Mouse (Mus musculus) thymus, adult 2 months (tissue): ENCODE measurements around the gene Hcrt. TPM values are rescaled to one million over a fixed set of nuclear protein-coding genes. Genes with fewer than 3 reads are reported as not detected.
A peak's percentile ranks its signal among the peaks of the same experiment; 100 is the strongest.

Source experiments
- DNase-seq: peaks from one replicate; pipeline ENCODE4 v3.0.0; 2021
- H3K27ac ChIP-seq: fragments of 200-500 bp; 2 replicates; pipeline ENCODE4 v1.5.1; 2012; ENCODE audit warnings: low read length, control low read depth; ENCODE audit not compliant: control insufficient read depth, insufficient read depth
- H3K27me3 ChIP-seq: fragments of 200-500 bp; 2 replicates; pipeline ENCODE4 v1.6.1; 2012; ENCODE audit warnings: mild to moderate bottlenecking, low read length, moderate library complexity, mixed read lengths; ENCODE audit not compliant: control insufficient read depth, insufficient read depth
- H3K36me3 ChIP-seq: fragments of 200-500 bp; 2 replicates; pipeline ENCODE4 v1.6.1; 2012; ENCODE audit warnings: mild to moderate bottlenecking, low read length, moderate library complexity; ENCODE audit not compliant: control insufficient read depth, insufficient read depth
- H3K4me1 ChIP-seq: fragments of 200-500 bp; replicated peaks from 2 replicates; pipeline ENCODE4 v1.6.1; 2012; ENCODE audit warnings: low read length; ENCODE audit not compliant: control insufficient read depth, insufficient read depth
- H3K4me3 ChIP-seq: fragments of 200-500 bp; 2 replicates; pipeline ENCODE4 v1.5.1; 2012; ENCODE audit warnings: mild to moderate bottlenecking, low read length, control low read depth, moderate library complexity; ENCODE audit not compliant: control insufficient read depth, insufficient read depth
- CTCF ChIP-seq: fragments of 200-500 bp; IDR thresholded peaks from 2 replicates; pipeline ENCODE4 v1.5.1; 2012; ENCODE audit warnings: mild to moderate bottlenecking, control low read depth, low read length, moderate library complexity, borderline replicate concordance; ENCODE audit not compliant: control insufficient read depth, poor library complexity, insufficient read depth; ENCODE audit errors: extremely low read depth
- POLR2A ChIP-seq: fragments of 200-500 bp; IDR thresholded peaks from 2 replicates; pipeline ENCODE4 v1.6.1; 2012; ENCODE audit warnings: mild to moderate bottlenecking, low read length, control low read depth, moderate library complexity; ENCODE audit not compliant: control insufficient read depth, poor library complexity, insufficient read depth; ENCODE audit errors: extremely low read depth
- WGBS: fragments of 180-500 bp; shearing (Covaris S2); methylation state at CpG from one replicate; pipeline ENCODE4 v1.1.7; 2018; 5-methylcytosine and 5-hydroxymethylcytosine counted together
- polyA plus RNA-seq: library from polyadenylated mRNA; depleted of rRNA; stranded (reverse); fragments of >200 nt; gene quantifications from 2 replicates; pipeline ENCODE4 v1.2.3, GENCODE M21; 2012

The Hcrt gene
- polyA plus RNA-seq, 1 experiment = 0.57 TPM

DNA sequence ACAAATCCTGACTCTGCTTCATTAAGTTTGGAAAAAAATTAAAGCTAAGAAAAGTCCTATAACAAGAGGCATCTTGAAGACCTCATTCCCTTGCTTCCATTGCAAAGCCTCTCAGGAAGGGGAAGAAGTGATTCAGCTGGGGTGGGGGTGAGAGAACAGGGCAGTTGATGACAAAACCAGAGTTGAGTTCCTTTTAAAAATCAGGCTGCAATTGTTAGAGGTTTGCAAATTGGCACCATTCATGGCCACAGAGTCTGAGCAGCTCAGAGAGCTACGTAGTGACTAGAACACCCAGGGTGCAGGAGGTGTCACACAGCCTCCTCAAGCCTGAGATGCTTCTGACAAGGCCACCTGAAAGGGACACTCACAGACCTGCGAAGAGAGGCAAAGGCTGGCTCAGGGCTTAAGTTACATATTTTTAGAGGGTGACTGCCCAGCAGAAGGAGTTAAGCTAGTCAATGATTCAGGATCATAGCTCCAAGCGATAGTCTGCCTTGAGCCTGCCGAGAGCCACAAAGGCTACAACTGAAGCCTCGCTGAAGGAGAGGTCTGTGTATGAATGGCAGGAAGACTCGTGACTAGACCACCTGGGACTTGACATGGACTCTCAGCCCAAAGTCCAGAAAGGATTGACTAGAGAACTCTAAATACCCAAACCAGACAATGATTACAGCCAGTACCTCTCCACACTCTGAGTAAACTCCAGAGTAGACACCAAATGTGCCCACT is 32.1 kb downstream of the Hcrt start:
- no peaks in the 10 kb centered on the region for H3K27me3 ChIP-seq
- WGBS = 80% methylated on average over 6 of the region's 6 CpGs
- H3K36me3 ChIP-seq = peaks cover 20% of the 10 kb centered on the region
- TF ChIP-seq CTCF = no peak
- DNase-seq = no peak
- H3K4me1 ChIP-seq = peaks cover 17% of the 10 kb centered on the region
- no peak overlapping the region for H3K4me3 ChIP-seq
- H3K27ac ChIP-seq = no peak overlapping the region

DNA sequence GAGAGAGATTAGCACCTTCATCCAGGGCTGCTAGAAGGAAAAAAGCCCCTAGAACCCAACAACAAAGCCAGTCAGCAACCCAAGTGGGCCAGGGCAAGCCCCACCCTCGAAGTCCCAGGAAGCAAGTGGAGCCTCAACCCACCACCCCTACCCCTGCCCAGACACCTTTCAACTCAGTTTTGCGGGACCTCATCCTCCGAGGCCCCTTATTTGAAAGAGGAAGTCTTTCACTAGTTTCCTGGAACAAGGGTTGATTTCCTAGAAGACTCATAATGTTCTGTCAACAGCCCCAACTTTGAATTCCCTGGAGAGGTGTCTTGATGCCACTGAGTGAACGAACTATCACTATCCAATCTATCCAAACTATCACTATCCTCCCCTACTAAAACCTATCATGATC is 32.8 kb downstream of the Hcrt start:
- 19% methylated on average over 4 of the region's 4 CpGs for WGBS
- Histone ChIP-seq H3K4me1 (peaks cover 19% of the 10 kb centered on the region), H3K27ac (no peak overlapping the region)

DNA sequence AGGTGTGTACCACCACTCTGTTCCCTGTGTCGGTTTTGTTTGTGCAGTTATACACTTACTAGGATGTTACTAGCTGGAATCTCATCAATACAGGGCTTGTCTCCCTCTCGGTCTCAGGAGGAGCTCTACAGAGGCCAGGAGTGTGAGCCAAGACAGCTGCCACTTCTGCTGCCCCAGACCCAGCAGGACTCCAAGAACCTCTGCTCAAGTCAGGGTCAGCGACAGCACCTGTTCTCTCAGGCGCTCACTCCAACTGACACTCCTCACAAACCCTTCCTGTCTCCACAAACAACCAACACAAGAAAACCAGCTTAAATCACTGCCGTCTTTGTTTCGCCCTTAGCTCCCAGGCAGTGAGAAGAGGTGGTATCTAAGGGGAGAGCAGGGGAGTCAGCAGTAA is 34.1 kb downstream of the Hcrt start:
- H3K4me1 ChIP-seq = peaks cover 24% of the 10 kb centered on the region
- H3K4me3 ChIP-seq = no peak overlapping the region
- no peak for TF ChIP-seq CTCF
- TF ChIP-seq POLR2A = no peak
- H3K27me3 ChIP-seq = no peaks in the 10 kb centered on the region
- 86% methylated on average over 6 of the region's 6 CpGs for WGBS
- peaks cover 20% of the 10 kb centered on the region for H3K36me3 ChIP-seq
- no peak overlapping the region for H3K27ac ChIP-seq
- no peak for DNase-seq

More for the DNA sequence above, 32.8 kb downstream of the Hcrt start:
- no peak overlapping the region for H3K4me3 ChIP-seq
- no peak for TF ChIP-seq CTCF
- H3K27me3 ChIP-seq = no peaks in the 10 kb centered on the region
- peaks cover 20% of the 10 kb centered on the region for H3K36me3 ChIP-seq
- DNase-seq = no peak

DNA sequence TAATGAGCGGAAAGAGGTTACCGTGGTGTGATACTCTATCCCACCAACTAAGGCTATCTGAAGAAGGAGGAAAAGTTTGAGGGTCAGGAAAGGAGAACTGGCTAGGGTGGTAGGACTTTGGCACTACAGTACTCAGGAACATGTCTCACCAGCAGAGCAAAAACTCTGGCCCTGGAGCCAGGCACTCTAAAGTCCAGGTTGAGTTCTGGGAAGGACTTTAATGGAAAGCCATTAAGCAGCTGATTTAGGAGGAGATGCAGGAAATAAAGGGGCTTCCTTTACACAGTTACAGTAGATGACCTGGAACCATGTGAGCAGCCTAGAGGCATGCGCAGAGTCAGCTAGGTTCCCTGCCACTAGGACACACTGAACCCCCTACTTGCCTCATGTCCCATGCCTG is 35.5 kb downstream of the Hcrt start:
- no peak for DNase-seq
- TF ChIP-seq CTCF = no peak
- no peak for TF ChIP-seq POLR2A
- Histone ChIP-seq H3K27me3 (no peaks in the 10 kb centered on the region), H3K4me1 (peaks cover 28% of the 10 kb centered on the region), H3K27ac (no peak overlapping the region), H3K36me3 (peaks cover 15% of the 10 kb centered on the region), H3K4me3 (no peak overlapping the region)
- over 99% methylated on average over 3 of the region's 3 CpGs for WGBS

DNA sequence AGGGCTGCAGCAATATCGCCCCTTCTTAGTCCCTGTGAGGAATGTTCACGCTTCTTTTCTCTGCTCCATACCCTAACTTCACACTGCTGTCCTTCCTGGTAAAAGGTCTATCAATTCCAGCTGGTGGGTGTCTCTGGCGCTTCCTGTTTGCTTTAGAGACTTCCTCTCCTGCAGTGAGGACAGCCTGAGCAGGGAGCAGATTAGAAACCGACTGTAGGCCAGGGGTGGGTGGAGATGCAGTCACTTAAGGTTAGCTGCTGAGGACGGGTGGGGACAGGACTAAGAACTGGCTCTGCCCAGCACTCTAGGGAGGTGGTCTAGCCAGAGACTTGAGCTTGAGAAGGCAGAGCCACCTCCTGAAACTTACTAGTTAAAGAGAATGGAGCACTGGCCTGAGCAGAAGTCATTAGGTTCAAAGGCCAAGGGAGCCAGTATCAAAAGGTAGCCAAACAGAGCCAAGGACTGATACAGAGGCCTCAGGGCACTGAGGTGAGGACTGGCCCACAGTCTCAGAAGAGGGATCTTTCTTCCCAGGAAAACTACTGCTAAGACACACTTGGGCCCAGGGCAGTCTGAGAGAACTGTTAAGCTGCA is 37.7 kb downstream of the Hcrt start:
- peaks cover 15% of the 10 kb centered on the region for H3K36me3 ChIP-seq
- peak overlapping the region; percentile 10; the same call in 1 of the 2 replicates for H3K27ac ChIP-seq
- no peak for TF ChIP-seq POLR2A
- no peak for TF ChIP-seq CTCF
- no peak for DNase-seq
- 42% methylated on average over 5 of the region's 5 CpGs for WGBS
- H3K4me1 ChIP-seq = peaks cover 41% of the 10 kb centered on the region
- H3K4me3 ChIP-seq = no peak overlapping the region
- H3K27me3 ChIP-seq = no peaks in the 10 kb centered on the region

DNA sequence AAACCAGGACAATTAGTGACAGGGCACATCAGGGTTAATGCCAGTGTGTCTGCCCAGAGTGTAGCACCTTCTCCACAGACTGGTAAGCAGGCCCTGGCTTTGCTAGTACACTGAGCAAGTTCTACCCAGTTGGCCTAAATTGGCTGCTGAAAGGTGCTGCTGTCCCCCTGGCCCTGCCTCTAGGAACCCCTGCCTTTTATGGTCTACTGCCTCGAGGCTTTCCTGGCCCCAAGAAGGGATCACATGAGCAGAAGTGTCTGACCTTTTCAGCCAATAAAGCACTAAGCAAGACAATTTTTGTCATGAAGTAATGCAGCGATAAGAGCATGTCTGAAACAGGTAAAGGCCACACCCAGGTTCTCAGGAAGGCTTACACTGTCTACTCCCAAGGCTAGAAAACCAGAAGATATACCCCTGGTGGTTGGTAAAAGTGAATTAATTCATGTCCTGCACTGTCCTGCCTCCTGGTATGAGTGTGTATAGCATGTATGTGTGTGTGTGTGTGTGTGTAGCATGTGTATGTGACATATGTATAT is 40.2 kb downstream of the Hcrt start:
- no peaks in the 10 kb centered on the region for H3K27me3 ChIP-seq
- H3K36me3 ChIP-seq = peaks cover 21% of the 10 kb centered on the region
- peaks cover 37% of the 10 kb centered on the region for H3K4me1 ChIP-seq
- DNase-seq = no peak
- 0 out of 2 replicates have a peak overlapping the region, but pooled peaks have one; percentile 13 for H3K27ac ChIP-seq
- H3K4me3 ChIP-seq = no peak overlapping the region
- no peak for TF ChIP-seq POLR2A
- TF ChIP-seq CTCF = no peak
- WGBS = 52% methylated on average over 2 of the region's 2 CpGs
